Mouse (Mus musculus) liver, embryonic 11.5 days (tissue): ENCODE measurements around the gene Fyb. TPM values are rescaled to one million over a fixed set of nuclear protein-coding genes. Genes with fewer than 3 reads are reported as not detected.
A peak's percentile ranks its signal among the peaks of the same experiment; 100 is the strongest.

Experiments
- ATAC-seq: fragments of 200-750 bp; cut with Nextera tagmentation; replicated peaks from 2 replicates; pipeline ENCODE4 v1.8.0; 2017; ENCODE audit warnings: moderate number of reproducible peaks, mild to moderate bottlenecking, moderate TSS enrichment, moderate library complexity; ENCODE audit not compliant: low FRiP score
- DNase-seq: peaks from one replicate; pipeline ENCODE4 v3.0.0-alpha.2; 2017; ENCODE audit warnings: low spot score
- H3K27ac ChIP-seq: fragments of 300-500 bp; sonication (generic); 2 replicates; pipeline ENCODE4 v1.5.1; 2014; ENCODE audit warnings: mild to moderate bottlenecking, low read depth, low read length, control low read depth
- H3K27me3 ChIP-seq: fragments of 300-500 bp; sonication (generic); replicated peaks from 2 replicates; pipeline ENCODE4 v1.6.1; 2014; ENCODE audit warnings: low read length, mixed read lengths; ENCODE audit not compliant: control insufficient read depth, insufficient read depth
- H3K36me3 ChIP-seq: fragments of 300-500 bp; sonication (generic); 2 replicates; pipeline ENCODE4 v1.6.1; 2014; ENCODE audit warnings: mild to moderate bottlenecking, low read length, moderate library complexity, mixed read lengths; ENCODE audit not compliant: control insufficient read depth, insufficient read depth
- H3K4me1 ChIP-seq: fragments of 300-500 bp; sonication (generic); replicated peaks from 2 replicates; pipeline ENCODE4 v1.6.1; 2014; ENCODE audit warnings: low read length, mixed read lengths; ENCODE audit not compliant: control insufficient read depth, insufficient read depth
- H3K4me2 ChIP-seq: fragments of 300-500 bp; sonication (generic); 2 replicates; pipeline ENCODE4 v1.6.1; 2014; ENCODE audit warnings: mild to moderate bottlenecking, control low read depth, moderate library complexity
- H3K4me3 ChIP-seq: fragments of 300-500 bp; sonication (generic); 2 replicates; pipeline ENCODE4 v1.5.1; 2014; ENCODE audit warnings: low read depth, low read length, control low read depth
- H3K9ac ChIP-seq: fragments of 300-500 bp; sonication (generic); 2 replicates; pipeline ENCODE4 v1.6.1; 2014; ENCODE audit warnings: low read depth, low read length, control low read depth
- H3K9me3 ChIP-seq: fragments of 300-500 bp; sonication (generic); 2 replicates; pipeline ENCODE4 v1.6.1; 2016; ENCODE audit warnings: low read length, inconsistent platforms, mixed read lengths; ENCODE audit not compliant: control insufficient read depth
- WGBS: fragments of 180-500 bp; shearing (Covaris S2); extraction: QIAGEN DNeasy Blood & Tissue Kit; methylation state at CpG from one replicate; pipeline ENCODE4 v1.1.7; 2014; 5-methylcytosine and 5-hydroxymethylcytosine counted together
- polyA plus RNA-seq: library from polyadenylated mRNA; unstranded; fragments of >200 nt; fragmentation: Nextera tagmentation; extraction: Ambion mirVana; gene quantifications from 2 replicates; pipeline ENCODE4 v1.2.1, GENCODE M21; 2014

Fyb gene
- polyA plus RNA-seq, 1 experiment from 2014 or later = 38.7 TPM

DNA sequence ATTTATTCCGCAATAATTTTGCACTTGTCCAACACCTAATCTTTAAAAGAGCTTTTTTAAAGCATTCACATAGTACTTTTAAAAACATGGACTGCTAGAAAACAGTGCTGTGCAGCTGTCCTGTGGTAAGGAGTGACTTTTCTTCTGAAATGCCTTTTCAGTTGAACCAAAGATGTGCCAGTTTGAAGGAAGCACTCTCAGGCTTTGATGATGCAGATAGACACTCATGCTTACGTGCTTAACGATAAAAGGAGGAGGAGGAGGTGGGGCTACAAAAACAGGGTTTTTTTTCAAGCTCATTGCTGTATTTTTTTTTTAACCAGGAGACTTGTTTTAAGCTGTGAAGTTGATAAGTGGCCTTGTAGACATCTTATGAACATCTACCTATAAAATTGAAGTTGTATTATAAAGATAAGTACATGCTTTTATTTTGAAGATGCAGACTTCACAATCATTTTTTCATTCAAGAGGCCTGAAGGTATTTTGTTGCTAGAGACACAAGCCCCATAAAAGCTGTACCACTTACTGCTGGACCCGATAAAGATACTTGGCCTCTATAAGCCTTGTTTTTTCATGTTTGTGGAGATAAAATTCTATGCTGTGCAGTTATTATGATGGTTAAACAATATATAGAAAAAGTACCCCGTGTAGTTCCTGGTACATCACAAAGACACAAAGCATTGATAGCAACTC lies 70.1 kb downstream of the Fyb start:
- WGBS = 63% methylated on average over 5 of the region's 5 CpGs
- no peak overlapping the region for H3K27ac ChIP-seq
- no peaks in the 10 kb centered on the region for H3K9me3 ChIP-seq
- DNase-seq (no peak), ATAC-seq (no peak)
- peak overlapping the region; percentile 19; the same call in 1 of the 2 replicates for H3K4me2 ChIP-seq
- H3K27me3 ChIP-seq = no peaks in the 10 kb centered on the region
- no peaks in the 10 kb centered on the region for H3K36me3 ChIP-seq
- no peak overlapping the region for H3K9ac ChIP-seq
- no peak overlapping the region for H3K4me3 ChIP-seq
- H3K4me1 ChIP-seq = peaks cover 5% of the 10 kb centered on the region; the same call in 1 of the 2 replicates

- Histone ChIP-seq H3K36me3 (no peaks in the 10 kb centered on the region), H3K27ac (no peak overlapping the region), H3K27me3 (no peaks in the 10 kb centered on the region), H3K9ac (no peak overlapping the region), H3K4me2 (no peak overlapping the region), H3K4me3 (no peak overlapping the region), H3K4me1 (peaks cover 5% of the 10 kb centered on the region; the same call in 1 of the 2 replicates), H3K9me3 (no peaks in the 10 kb centered on the region)
- DNase-seq (no peak), ATAC-seq (no peak)
- WGBS = 69% methylated on average over 1 of the region's 1 CpGs
Measured at GRCm38 (mm10) chr15:6593254-6593623, 70.6 kb downstream of the Fyb start.

GRCm38 (mm10) chr15:6598626-6599025 lies 76.0 kb downstream of the Fyb start:
- H3K36me3 ChIP-seq = no peaks in the 10 kb centered on the region
- no peak overlapping the region for H3K4me3 ChIP-seq
- WGBS = 74% methylated on average over 3 of the region's 3 CpGs
- H3K4me1 ChIP-seq = no peaks in the 10 kb centered on the region
- H3K27ac ChIP-seq = no peak overlapping the region
- no peak for ATAC-seq
- DNase-seq = no peak
- H3K9ac ChIP-seq = no peak overlapping the region
- H3K9me3 ChIP-seq = no peaks in the 10 kb centered on the region
- H3K4me2 ChIP-seq = no peak overlapping the region
- H3K27me3 ChIP-seq = no peaks in the 10 kb centered on the region

GRCm38 (mm10) chr15:6600314-6600713 lies 77.7 kb downstream of the Fyb start:
- H3K9me3 ChIP-seq = no peaks in the 10 kb centered on the region
- no peak for ATAC-seq
- DNase-seq = no peak
- H3K36me3 ChIP-seq = no peaks in the 10 kb centered on the region
- no peak overlapping the region for H3K9ac ChIP-seq
- H3K27ac ChIP-seq = no peak overlapping the region
- no peaks in the 10 kb centered on the region for H3K4me1 ChIP-seq
- no peak overlapping the region for H3K4me3 ChIP-seq
- no peaks in the 10 kb centered on the region for H3K27me3 ChIP-seq
- 63% methylated on average over 1 of the region's 1 CpGs for WGBS
- no peak overlapping the region for H3K4me2 ChIP-seq

DNA sequence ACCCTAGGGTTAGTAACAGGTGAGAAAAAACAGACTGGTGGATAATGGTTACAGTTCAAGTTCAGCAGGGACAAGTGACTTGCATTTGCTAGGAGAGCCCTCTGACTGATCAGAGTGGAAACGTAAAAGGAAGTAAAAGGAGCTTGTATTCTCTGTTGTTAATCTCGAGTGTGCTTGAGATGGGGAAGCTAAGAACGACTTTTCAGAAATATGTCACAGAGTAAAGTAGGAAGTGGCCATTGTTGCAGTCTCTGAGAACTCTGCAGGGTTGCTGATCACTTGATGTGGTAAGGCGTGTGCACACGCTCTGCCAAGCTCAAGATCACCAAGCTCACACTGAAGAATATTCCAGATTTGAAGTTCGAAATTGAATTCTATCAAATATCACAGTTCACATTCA lies 78.7 kb downstream of the Fyb start:
- WGBS = 57% methylated on average over 6 of the region's 6 CpGs
- Histone ChIP-seq H3K27ac (no peak overlapping the region), H3K9me3 (no peaks in the 10 kb centered on the region), H3K4me2 (no peak overlapping the region), H3K36me3 (no peaks in the 10 kb centered on the region), H3K9ac (no peak overlapping the region), H3K4me1 (no peaks in the 10 kb centered on the region), H3K27me3 (no peaks in the 10 kb centered on the region), H3K4me3 (no peak overlapping the region)
- ATAC-seq (no peak), DNase-seq (no peak)

DNA sequence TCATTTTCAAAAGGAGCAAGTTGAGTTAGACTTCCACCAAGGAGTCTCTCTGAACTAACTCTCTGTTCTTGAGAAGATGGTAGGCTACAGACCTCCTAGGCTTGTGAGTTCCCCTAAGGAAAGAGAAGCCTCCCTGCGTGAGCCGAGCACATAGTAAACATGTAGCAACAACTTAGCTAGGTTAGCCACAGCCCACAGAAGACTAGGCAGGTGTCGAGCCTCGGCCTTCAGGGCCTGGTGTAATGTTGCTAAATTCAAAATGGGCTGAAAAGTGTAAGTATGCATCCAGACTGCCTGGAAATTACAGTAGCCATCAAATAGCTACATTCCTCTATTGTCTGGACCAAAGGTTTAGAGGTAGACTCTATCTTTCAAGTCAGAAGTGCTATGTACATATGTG lies 79.3 kb downstream of the Fyb start:
- Histone ChIP-seq H3K4me3 (no peak overlapping the region), H3K36me3 (no peaks in the 10 kb centered on the region), H3K27ac (no peak overlapping the region), H3K9me3 (no peaks in the 10 kb centered on the region), H3K4me2 (no peak overlapping the region), H3K9ac (no peak overlapping the region), H3K4me1 (no peaks in the 10 kb centered on the region), H3K27me3 (no peaks in the 10 kb centered on the region)
- ATAC-seq = no peak
- no peak for DNase-seq
- 71% methylated on average over 4 of the region's 4 CpGs for WGBS

GRCm38 (mm10) chr15:6610703-6611102 lies 88.0 kb downstream of the Fyb start:
- Histone ChIP-seq H3K9ac (no peak overlapping the region), H3K4me1 (no peaks in the 10 kb centered on the region), H3K36me3 (no peaks in the 10 kb centered on the region), H3K27ac (no peak overlapping the region), H3K4me2 (no peak overlapping the region), H3K4me3 (no peak overlapping the region), H3K9me3 (no peaks in the 10 kb centered on the region), H3K27me3 (no peaks in the 10 kb centered on the region)
- no peak for DNase-seq
- no peak for ATAC-seq
- 81% methylated on average over 5 of the region's 5 CpGs for WGBS

- no peak overlapping the region for H3K27ac ChIP-seq
- no peak for DNase-seq
- H3K4me2 ChIP-seq = no peak overlapping the region
- no peak overlapping the region for H3K9ac ChIP-seq
- H3K27me3 ChIP-seq = no peaks in the 10 kb centered on the region
- H3K4me1 ChIP-seq = no peaks in the 10 kb centered on the region
- H3K36me3 ChIP-seq = no peaks in the 10 kb centered on the region
- H3K9me3 ChIP-seq = no peaks in the 10 kb centered on the region
- H3K4me3 ChIP-seq = no peak overlapping the region
- WGBS = 80% methylated on average over 3 of the region's 3 CpGs
- ATAC-seq = no peak
Measured at GRCm38 (mm10) chr15:6612835-6613234, 90.2 kb downstream of the Fyb start.

GRCm38 (mm10) chr15:6616382-6617149 lies 93.9 kb downstream of the Fyb start:
- H3K27ac ChIP-seq = no peak overlapping the region
- H3K4me2 ChIP-seq = no peak overlapping the region
- H3K27me3 ChIP-seq = no peaks in the 10 kb centered on the region
- no peak overlapping the region for H3K9ac ChIP-seq
- no peak for DNase-seq
- ATAC-seq = no peak
- H3K4me1 ChIP-seq = no peaks in the 10 kb centered on the region
- 76% methylated on average over 5 of the region's 5 CpGs for WGBS
- H3K36me3 ChIP-seq = no peaks in the 10 kb centered on the region
- no peak overlapping the region for H3K4me3 ChIP-seq
- no peaks in the 10 kb centered on the region for H3K9me3 ChIP-seq
